Mouse (Mus musculus) thymus, postnatal 4 days (tissue): ENCODE data around the gene Adgrl2.

Source experiments
- DNase-seq: peaks from one replicate; pipeline ENCODE4 v3.0.0; 2021

Adgrl2 gene

DNA sequence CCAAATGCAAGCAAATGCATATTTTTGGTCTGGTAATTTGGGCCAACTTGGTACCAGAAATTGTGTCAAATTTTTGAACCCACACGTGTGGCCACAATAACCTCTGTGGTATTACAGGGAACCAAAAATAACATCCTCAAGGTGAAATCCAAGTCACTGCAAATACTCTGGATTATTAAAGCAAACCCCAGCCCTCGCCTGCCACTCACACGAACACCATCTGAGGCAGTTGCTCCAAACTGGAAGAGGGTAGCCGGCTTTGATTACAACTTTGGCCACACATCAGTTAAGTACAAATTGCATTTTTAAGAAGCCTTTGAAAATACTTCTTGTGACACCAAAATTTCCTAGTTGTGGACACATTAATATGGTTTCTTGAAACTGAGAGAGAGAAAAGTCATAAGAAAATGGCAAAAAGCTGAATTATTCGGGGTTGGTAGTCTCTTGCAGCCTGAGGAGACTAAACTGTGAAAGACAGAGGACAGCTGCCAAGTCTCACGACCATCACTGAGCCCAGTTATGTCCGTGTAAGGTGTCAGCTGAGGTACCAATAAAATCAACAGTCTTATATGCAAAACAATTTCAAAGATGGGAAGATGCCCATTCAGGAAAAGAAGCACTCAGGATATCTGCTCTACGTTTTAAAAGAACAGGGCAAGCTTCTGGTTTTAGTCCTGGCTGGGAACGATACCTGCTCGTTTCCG is 18.3 kb downstream of the Adgrl2 start:
- no peak for DNase-seq

DNA sequence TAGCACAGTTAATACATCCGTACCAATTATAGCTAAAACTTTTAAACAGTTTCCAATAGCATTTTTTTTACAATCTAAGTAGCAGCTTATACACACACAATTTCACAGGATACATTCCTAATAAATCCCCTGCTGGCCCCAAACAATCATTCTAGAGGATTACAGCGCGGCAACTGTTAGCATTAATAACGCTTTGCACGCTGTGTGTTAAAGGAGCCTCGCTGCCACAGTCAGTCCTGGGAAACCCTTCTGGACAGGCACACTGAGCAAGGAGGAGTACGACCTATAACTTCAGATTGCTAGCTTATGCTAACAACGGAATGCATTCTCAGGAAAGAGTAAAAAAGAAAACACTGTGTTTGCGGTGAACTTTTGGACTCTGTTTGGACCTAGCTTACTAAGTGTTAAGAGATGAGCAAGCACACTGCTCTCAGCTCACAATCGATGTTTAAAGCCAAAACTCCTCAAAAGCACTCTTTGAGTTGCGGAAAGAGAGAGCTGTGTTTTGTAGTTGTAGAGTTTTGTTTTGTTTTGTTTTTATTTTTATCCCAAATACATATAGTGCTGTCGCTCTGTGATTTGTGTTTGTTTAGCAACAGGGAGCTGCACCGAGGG is 25.3 kb downstream of the Adgrl2 start:
- DNase-seq: no peak

DNA sequence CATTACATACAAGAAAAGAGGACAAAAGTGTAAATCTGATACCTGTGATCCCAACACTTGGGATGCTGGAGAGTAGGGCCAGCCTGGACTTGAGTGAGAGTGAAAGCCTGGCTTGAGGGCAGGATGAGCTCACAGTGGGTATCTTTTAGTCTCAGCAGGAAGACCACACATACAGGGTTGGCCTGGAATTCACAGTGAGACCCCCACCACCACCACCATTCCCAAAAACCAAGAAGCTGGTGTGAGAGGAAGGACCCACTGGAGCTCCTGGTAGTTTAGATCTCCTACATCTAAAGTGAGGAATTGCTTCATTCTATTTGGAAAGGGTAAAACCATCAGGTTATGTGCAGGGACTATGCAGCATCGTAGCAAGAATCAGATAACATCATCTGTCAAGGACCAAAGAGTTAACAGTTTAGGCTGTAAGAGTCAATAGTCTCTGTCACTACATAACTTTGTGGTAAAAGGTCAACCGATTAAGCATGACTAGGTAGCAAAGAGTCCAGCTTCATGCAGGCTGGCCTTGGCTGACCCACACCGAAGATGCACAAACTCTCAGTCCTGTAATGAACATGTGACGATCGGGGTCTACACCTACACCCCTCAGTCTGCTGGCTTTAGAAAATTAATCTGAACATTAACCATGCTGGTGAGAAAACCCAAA is 26.8 kb downstream of the Adgrl2 start:
- DNase-seq: no peak

DNA sequence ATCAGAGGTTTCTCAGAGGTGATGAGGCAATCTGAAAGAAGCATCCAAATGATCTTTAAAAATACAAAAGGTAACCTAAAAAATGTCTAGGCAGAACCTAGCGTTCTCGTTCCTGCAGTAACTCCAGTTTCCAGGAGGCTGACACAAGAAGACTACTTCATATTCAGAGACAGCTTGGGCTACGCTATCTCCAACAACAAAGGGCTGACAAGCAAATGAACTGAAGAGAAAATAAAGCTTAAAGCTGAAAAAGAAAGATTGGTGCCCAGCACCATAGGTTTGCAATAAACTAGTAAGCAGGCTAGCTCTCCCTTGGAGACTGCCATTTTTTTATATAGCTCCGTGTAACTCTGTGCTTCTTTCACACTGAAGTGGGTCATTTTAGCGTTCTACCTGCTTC is 28.7 kb downstream of the Adgrl2 start:
- no peak for DNase-seq

DNA sequence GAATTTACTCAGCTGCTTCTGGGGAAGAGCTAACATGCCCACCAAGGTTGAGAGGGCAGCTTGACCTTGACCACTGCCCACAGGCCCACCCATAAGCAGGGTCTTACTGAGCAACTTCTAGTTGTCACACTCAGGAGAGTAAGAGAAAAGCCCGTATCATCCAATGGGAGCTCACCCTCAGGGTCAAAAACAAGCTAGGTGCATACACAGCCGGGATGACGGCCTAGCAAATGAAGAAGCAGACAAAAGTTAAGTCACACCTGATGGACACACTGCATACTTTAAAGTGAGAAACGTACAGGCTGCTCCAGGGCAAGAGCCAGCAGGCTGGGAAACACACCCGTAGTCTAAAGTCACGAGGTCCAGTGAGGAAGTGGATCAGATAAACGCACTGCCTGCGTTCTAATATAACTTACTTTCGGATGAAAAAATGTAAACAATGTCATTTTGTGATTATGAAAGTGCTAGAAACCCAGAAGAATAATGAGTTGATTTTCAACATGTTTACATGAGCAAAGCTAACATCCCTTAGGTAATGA is 29.5 kb downstream of the Adgrl2 start:
- DNase-seq: no peak

DNA sequence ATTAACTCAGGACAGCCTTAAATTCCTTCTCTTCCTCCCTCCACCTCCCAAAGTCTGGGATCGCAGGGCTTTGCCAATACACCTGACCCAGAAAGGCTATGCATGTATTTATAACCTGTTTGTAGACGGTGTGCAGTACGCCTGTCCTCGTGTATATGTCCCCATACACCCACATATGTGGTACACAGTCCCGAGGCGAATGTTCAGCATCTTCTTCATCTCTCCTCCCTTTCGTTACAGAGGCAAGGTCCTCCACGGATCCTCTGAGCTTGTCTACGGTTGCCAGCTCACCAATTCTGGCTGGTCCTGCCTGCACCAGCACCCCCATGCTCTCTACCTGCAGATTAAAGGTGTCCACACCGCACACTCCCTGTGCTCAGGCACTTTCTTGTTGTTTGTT is 30.1 kb downstream of the Adgrl2 start:
- no peak for DNase-seq

DNA sequence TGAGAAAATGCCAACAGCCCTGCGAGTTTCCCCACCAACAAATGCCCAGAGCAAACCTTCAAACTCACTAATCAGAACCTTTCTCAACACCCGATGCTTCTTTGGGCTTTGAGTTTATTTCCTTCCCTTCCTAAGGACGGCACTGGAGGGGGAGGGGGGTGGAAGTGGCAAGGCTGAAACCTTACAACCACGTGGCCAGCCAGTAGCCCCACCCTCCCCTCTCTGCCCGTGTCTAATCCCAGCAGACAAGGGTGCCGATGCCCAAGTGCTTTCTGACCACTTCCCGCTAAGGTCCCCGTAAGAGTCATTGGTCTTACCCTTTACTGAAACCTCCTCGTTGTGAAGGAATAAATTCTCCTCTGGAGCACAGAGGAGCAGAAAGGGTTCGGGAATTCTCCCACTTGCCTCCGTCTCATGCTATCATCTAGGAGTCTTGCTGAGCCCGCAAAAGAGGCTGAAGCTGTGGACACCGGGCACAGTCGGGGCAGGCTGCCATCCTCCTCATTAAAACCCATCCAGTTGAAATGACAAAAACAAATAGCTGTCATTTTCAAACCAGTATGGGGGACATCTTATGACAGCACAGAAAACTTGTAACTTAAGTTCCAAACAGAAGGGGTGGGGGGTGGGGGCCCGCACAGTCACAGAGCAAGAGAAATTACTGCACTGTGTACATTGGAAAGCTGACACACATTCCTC is 30.9 kb downstream of the Adgrl2 start:
- DNase-seq: no peak

DNA sequence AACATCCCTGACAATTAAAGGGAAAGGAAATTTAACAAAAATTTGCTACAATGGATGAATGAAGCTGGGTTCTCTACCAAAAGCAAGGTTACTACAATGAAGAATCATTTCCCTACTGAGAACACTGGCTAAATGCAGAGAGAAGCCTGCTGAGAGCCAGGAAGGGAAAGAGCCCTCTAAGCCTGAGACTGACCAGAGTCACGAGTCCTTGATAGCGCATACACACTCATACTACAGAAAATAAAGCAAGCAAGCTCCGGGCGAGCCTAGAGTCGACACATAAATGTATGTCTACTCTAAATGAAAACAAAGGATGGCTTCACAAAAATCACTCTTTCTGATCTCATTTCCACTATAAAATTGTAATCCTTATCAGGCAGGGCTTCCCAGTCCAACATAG is 31.6 kb downstream of the Adgrl2 start:
- no peak for DNase-seq

DNA sequence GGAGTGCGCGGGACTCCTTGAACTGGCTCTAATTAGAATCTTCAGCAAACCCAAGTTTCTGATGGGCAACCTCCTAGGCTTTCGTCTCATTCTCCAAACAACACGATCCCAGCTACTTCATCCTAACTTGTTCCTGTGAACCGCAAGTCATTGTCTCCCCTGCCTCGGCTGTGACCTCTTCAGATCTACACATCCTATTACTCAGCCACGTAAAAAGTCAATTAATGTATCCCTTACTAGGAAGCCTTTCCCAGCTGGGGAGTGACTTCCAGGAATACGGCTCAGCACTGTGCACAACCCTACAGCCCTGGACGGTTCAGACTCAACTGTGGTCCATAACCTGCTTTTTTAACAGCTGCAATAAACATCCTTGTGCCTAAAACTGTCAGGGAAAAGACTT is 32.2 kb downstream of the Adgrl2 start:
- DNase-seq: no peak

DNA sequence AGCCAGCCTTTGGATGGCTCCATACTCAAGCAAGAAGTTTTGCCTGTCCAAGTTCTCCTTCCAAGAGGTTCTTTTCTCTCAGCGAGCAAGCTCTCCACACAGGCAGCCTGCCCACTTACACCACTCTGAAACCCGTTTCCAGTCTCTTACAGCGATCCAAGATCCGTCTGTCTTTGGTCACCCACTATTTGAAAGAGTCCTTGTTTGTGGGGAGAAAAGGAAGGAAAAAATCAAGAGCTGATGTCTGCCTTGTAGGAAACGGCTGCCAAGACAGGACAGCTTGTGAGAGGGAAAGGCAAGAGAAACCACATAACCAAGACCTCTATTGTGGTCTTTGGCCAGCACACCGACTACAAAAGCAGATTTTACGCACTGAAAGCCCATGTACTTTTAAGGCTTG is 33.5 kb downstream of the Adgrl2 start:
- DNase-seq: no peak

DNA sequence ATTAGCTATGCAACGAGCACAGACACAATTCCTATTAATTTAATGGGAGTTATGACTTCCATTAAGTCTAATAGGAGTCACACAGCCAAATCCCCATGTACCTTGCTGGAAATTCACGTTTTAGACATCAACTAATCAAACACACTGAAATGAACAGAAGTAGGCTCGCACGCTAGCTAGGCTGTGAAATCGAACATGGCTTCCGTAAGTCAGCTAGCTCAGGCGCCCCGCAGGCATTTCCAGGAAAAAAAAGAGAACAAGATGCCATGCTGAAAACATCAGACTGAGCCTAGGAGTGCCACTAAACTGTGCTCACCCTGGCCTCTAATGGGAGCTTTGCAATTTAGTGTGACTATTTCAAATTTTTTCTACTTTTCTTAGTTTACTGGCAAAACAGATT is 40.6 kb downstream of the Adgrl2 start:
- DNase-seq: no peak

DNA sequence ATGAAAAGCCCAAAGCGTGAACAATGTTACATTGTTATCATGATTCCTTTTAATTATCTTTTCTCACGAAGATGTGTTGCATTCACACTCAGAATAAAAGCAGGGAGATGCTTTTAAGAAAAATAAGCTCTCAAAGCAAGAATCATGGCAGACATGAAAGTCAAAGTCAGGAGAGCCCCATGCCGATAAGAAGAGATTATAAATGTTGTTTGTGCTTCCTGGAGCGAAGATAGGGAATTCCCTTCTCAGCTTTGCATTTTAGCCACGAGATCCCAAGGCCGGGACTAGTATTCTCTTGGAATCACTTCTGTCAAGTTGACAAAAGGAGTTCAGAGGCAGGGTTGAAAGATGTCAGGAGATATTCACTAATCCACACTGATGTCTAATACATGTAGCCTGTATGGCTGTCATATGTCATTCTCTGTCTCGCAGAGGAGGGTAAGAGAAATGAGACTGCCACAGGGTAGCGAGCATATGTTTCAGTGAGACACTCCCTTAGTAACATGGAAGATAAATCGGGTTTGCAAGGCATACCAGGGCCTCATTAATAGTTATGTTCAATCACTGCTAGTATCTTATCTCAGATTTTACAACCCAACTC is 42.5 kb downstream of the Adgrl2 start:
- no peak for DNase-seq

DNA sequence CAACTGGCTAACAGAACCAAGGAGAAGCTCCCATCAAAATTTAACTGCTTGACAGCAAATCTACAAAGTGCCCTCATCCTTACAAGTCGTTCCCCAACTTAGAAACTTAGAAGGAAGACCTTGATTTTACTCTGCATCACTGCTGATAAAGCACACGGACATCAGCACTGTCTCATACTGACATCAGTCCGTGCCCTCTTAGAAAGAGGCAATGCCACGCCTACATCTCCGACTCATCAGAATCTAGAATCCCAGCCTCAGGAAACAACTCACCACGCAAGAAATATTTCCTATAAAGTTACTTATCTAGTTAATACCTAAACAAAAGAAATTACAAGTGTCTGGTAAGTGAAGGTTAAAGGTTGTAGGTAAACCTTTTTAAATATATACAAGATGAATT is 43.1 kb downstream of the Adgrl2 start:
- no peak for DNase-seq

DNA sequence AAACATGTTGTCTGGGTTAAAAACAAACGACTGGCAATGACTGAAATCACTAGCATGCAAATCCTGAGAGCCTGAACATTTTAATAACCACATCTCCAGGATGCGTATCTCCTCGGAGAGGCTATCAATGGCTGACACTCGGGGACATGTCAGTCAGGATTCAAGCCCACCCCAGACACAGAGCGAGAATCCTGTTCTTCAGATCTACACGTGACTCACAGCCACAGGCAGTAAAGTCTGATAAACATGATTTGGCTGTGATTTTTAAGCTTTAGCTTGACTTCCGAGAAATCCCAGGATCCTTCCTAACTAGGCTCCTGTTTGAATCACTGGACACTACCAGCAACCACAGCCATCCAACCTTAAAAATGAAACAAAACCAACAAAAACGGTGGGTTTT is 44.8 kb downstream of the Adgrl2 start:
- DNase-seq: no peak

DNA sequence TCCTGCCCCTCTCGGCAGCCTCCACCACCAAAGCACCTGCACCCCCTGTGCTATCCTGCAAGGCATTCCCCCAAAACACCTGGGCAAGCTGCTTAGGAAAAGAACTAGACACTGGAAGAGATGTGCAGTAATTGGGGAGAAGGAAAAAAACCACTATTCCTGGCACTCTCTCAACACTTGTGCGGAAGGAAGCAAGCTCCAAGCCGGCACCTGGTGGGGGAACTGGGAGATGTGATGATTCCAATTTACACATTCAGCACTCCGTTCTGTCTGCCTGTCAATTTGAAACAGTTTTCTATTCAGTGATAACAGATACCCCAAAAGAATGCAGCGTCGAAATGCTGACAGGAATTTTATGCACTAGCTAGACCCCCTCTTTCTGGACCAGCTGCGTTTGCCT is 50.9 kb downstream of the Adgrl2 start:
- DNase-seq: no peak

DNA sequence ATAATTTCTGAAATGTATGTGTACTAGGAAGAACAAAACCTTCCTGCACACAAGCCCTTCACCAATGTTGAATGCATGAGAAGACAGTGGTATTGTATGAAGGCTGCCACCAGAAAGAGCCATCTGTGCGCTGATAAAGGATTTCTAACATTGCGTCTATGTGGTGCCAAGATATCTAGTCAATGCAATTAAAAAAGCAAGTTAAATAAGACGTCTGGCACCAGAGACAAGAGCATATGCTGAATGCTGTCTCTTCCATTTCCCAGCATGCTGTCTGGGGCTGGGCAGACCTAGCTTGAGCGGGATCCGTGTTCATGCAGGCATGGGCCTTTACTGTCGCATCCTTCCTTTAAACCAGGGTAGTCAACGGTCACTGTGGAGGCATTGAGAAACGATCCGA is 55.3 kb downstream of the Adgrl2 start:
- DNase-seq: no peak

DNA sequence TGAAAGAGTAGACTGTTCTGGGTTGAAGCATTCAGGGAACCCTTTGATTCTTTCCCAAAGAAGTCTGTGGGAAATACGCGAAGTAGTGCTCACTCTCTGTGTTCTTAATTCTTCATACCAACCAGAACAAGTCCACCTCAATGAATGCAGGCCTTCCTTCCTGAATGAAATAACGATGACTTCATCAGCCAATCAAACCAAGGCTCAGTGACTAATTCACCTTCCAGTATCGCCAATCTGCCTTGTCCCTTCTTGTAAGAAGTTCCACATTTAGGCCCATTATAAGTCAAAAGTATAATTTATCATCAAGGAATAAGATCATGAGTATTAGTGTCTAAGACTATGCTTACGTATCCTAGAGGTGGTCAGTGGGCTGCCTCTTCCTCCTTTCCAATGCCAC is 56.1 kb downstream of the Adgrl2 start:
- no peak for DNase-seq

DNA sequence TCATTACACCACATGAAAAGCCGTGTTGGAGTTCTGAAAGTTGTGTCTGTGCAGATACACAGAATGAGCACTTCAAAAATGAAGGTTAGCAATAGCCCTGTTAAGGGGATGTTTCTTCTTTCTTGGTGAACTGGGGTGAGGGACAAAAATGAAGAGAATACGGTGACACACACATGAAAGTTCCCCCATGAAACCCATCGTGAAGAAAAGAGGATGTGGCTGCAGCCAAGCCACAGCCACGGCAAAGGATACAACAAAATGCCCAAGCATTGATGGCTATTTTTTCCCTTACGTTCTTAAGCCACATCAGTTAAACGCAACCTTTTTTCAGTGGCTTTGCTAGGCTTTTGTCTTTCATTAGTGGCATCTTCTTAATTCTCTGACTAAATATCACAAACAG is 57.2 kb downstream of the Adgrl2 start:
- no peak for DNase-seq

DNA sequence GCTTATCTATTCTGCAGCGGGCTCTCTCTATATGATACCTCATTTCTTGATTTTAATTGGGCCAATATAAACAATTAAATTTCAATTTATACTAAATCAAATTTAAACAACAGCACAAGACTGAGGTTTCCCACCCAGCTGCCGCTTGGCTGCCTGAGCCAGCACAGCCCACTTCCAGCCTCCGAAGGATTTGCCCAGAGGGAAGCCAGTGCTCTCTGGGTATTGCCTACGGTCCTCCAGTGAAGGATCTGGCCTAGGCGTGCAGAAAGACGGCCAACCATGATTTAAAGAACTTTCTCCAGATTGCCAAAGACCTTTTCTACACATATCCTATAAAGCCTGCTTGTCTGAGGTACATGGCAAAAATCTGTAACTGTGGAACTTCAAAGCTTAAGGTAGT is 59.4 kb downstream of the Adgrl2 start:
- DNase-seq: no peak

DNA sequence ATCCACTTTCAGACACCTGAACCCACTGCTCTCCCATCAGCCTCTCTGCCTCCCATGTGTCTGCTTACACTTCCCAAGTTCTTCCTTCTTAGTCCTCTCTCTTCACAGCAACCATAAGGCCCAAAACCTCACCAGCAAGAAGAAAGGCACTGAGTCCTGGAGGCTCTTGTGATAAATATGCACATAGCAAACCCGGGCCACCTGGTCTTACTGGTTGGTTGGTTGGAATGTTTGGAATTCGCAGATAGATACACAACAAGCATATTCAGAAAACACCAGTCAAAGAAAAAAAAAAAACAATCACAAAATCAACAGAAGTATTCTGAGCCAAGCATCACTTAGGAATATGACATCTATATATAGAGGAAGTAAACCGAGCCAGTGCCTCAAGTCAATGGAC is 64.0 kb downstream of the Adgrl2 start:
- DNase-seq: no peak

DNA sequence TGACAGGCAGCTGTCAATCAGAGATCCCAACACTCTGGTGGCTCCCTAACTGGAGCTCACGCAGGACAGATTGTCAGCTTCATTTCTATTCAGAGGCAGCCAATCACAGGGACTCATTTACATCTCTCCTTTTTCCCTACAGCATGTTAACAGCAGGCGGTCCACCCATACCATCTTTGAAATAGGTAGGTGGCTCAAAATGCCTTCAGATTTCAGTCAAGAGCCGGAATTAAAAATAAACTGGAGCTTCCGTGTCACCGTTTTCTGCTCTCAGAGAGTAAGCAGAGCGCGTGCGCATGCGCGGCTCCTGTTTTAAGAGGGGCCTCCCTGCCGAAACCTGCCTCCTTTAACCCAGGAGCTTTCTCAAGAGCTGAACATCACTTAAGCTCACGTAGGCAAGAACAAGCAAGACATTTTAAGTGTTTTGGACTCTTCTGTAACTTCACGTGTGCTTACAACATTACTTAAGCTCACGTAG is 67.7 kb downstream of the Adgrl2 start:
- no peak for DNase-seq

DNA sequence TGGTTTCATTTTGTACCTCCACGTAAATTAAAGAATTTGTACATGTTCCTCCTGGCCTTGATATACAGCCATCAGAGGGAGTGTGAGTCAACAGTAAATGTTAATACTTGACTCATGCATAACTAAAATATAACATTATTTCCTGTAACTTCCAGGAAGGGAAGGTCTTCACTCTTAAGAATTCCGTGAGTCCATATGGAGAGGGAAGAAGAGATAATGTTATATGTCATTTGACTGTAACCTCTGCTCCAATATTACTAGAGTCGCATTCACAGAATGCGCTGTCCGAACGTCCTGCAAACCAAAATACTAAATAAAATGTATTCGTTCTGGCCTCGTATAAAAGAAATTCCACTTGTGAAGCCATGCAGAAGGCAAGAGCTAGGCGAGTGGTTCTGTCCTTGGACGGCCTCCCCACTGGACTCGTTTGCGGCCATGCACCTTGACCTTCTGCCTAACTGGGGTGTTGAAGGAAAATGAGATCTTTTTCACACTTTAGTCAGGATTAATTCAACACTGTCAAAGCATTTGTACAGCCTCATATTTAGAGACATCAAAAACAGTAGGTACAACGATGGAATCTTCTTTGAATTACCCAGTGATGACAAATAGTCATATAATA is 68.3 kb downstream of the Adgrl2 start:
- DNase-seq: no peak

DNA sequence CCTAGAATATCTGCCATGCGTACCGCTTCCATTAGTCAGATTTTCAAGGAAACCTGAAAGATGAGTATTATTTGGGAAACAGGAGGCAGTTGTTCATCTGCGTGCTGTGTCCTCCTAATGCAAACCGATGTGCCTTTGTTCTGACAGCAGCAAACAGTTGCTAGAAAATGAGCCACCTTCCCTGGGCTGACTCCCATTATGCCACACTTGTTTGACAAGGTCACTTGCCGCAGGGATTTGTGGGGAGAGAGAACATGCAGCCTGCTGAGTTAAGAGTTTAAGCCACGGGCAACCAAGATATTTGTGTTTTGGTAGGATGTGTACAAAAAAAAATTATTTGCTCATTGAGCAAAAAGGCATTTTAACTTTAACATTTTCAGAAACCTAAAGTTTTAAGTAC is 69.5 kb downstream of the Adgrl2 start:
- DNase-seq: no peak
